Mouse (Mus musculus) MEL (cell line): ENCODE results near the gene Camta2.

Experiments
- JUND ChIP-seq: IDR thresholded peaks from 2 replicates; pipeline ENCODE4 v1.6.1; 2011; ENCODE audit warnings: low read depth, mild to moderate bottlenecking, improper control_type of control experiment, low read length
- POLR2A ChIP-seq, 2 experiments: IDR thresholded peaks; 2 replicates each; pipeline ENCODE4 v1.6.1; 2011 to 2012; ENCODE audit warnings: low read length in 2 of 2, mild to moderate bottlenecking in 2 of 2, control low read depth in 1 of 2, improper control_type of control experiment in 1 of 2, low read depth in 1 of 2, moderate library complexity in 1 of 2; ENCODE audit not compliant: control insufficient read depth in 1 of 2, insufficient read depth in 1 of 2, poor library complexity in 1 of 2
- RAD21 ChIP-seq: IDR thresholded peaks from 2 replicates; pipeline ENCODE4 v1.6.1; 2011; ENCODE audit warnings: mild to moderate bottlenecking, low read depth, low read length, improper control_type of control experiment

DNA sequence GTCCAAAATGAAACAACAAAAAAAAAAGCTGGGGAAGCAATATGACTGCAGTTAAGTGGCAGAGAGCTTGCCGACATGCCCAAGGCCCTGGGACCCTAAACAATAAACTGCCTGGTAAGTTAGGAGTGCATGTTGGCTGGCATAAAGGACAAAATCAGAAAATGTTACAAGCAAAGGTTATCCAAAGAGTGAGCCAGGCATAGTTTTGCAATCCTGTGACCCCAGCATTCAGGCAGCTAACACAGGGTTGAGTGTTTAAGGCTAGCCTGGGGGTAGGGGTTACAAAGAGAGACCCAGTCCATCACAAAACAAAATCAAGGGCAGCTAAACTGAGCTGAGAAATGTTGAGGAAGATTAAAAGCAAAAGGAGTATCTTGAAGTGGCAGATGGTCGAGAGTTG, 11.1 kb upstream of the Camta2 start:
- TF ChIP-seq RAD21 (no peak), JUND (no peak), POLR2A (IDR thresholded peaks at IDR 0.05; ENCODE audit: control insufficient read depth in 1 of 2, insufficient read depth in 1 of 2, low read depth in 1 of 2, low read length in 2 of 2, poor library complexity in 1 of 2) (no peak)
